Mouse (Mus musculus) adipocyte (in vitro differentiated cells): ENCODE data around the gene Ttll4.

Source experiments
- DNase-seq: peaks from one replicate; pipeline ENCODE4 v3.0.0-alpha.2; 2016; ENCODE audit warnings: low spot score

The Ttll4 gene

GRCm38 (mm10) chr1:74661448-74662195 is at the start of gene Ttll4:
Gene Ttll4, plus strand, starts transcription at chr1:74661745.
- peak; percentile 97 for DNase-seq

- DNase-seq = no peak
Measured at GRCm38 (mm10) chr1:74624183-74624582, 37.4 kb upstream of the Ttll4 start.

GRCm38 (mm10) chr1:74626076-74626475 is 35.5 kb upstream of the Ttll4 start:
- no peak for DNase-seq

- no peak for DNase-seq
Measured at GRCm38 (mm10) chr1:74628001-74628400, 33.5 kb upstream of the Ttll4 start.

- DNase-seq = no peak
Measured at GRCm38 (mm10) chr1:74632734-74633133, 28.8 kb upstream of the Ttll4 start.

- DNase-seq = no peak
Measured at GRCm38 (mm10) chr1:74643524-74643923, 18.0 kb upstream of the Ttll4 start.

- DNase-seq = no peak
Measured at GRCm38 (mm10) chr1:74643926-74644325, 17.6 kb upstream of the Ttll4 start.

- no peak for DNase-seq
Measured at GRCm38 (mm10) chr1:74662253-74662865, 814 bp downstream of the Ttll4 start.

- peak; percentile 34 for DNase-seq
Measured at GRCm38 (mm10) chr1:74665153-74665552, 3.6 kb downstream of the Ttll4 start.

- no peak for DNase-seq
Measured at GRCm38 (mm10) chr1:74668371-74668770, 6.8 kb downstream of the Ttll4 start.

GRCm38 (mm10) chr1:74672731-74673130 is 11.2 kb downstream of the Ttll4 start:
- DNase-seq = peak; percentile 39

- no peak for DNase-seq
Measured at GRCm38 (mm10) chr1:74676863-74677262, 15.3 kb downstream of the Ttll4 start.

GRCm38 (mm10) chr1:74677843-74678242 is 16.3 kb downstream of the Ttll4 start:
- DNase-seq = no peak

GRCm38 (mm10) chr1:74687131-74687530 is 25.6 kb downstream of the Ttll4 start:
- no peak for DNase-seq

- DNase-seq = no peak
Measured at GRCm38 (mm10) chr1:74693891-74694583, 32.5 kb downstream of the Ttll4 start.

GRCm38 (mm10) chr1:74695836-74696235 is 34.3 kb downstream of the Ttll4 start:
- no peak for DNase-seq

- no peak for DNase-seq
Measured at GRCm38 (mm10) chr1:74697416-74697815, 35.9 kb downstream of the Ttll4 start.

GRCm38 (mm10) chr1:74698353-74698752 is 36.8 kb downstream of the Ttll4 start:
- no peak for DNase-seq

- DNase-seq = peak; percentile 57
Measured at GRCm38 (mm10) chr1:74698791-74699190, 37.2 kb downstream of the Ttll4 start.

- no peak for DNase-seq
Measured at GRCm38 (mm10) chr1:74702142-74702553, 40.6 kb downstream of the Ttll4 start.

- DNase-seq = no peak
Measured at GRCm38 (mm10) chr1:74704156-74704555, 42.6 kb downstream of the Ttll4 start.

- DNase-seq = no peak
Measured at GRCm38 (mm10) chr1:74705016-74705415, 43.5 kb downstream of the Ttll4 start.

- DNase-seq = no peak
Measured at GRCm38 (mm10) chr1:74709566-74709965, 48.0 kb downstream of the Ttll4 start.
